Mouse (Mus musculus): ENCODE measurements around the gene Osbp2. TPM values are rescaled to one million over a fixed set of nuclear protein-coding genes. Genes with fewer than 3 reads are reported as not detected.

The Osbp2 gene
- total RNA-seq, 4 experiments from 2014 or later, result 105 to 126 (median 115) TPM

DNA sequence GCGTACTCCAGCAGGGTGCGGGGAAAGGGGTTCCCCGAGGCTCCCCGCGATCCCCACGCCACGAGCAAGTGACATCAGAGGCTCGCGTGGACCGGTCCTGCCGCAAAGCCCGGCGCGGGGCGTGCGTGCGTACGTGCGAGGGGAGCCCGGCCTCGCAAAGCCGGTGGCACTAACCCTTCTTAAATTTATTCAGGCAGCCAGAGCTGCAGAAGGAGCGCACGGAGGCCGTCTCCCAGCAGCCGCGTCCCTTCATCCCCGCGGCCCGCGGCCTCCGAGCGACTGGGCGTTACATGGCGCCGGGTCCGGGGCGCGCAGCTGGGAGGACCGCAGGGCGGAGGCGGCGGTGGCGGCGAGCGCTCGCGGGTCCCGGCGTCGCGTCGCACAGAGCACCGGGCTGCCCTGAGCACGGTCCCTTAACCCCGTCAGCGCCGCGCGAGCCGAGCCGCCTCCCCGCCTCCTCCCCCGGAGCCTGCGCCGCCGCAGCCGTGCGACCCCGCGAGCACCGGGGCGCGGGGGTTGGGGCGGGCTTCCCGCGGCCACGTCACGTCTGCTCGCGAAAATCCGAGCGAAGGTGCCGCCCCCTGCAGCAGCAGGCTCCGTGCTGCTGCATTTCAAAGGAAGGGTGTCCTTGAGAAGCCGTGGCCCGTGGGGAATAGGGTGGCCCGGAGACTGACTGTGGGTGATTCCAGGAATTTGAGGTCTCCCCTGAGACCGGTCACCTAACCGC, 101.8 kb downstream of the Osbp2 start:
- no peak for DNase-seq (ENCODE audit: low spot score in 2 of 2)

- DNase-seq (ENCODE audit: low spot score in 2 of 2), result no peak
These were observed 102.4 kb downstream of the Osbp2 start for GRCm38 (mm10) chr11:3761339-3761738.

DNA sequence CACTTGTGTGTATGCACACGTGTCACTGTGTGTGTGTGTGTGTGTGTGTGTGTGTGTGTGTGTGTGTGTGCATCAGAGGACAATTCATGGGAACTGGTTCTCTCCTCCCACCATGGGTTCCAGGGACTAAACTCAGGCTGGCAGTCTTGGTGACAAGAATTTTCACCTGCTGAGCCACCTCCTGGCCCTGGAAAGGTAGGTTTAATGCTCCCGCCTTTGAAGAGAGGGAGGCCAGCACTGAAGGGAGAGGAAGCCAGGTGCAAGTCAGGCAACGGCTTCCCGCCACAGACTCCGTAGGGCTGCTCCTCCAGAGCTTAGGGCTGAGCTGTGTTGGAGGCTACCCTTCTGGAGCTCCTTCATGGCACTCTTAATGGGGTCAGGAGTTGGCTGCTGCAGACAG, 104.3 kb downstream of the Osbp2 start:
- no peak for DNase-seq (ENCODE audit: low spot score in 2 of 2)

DNA sequence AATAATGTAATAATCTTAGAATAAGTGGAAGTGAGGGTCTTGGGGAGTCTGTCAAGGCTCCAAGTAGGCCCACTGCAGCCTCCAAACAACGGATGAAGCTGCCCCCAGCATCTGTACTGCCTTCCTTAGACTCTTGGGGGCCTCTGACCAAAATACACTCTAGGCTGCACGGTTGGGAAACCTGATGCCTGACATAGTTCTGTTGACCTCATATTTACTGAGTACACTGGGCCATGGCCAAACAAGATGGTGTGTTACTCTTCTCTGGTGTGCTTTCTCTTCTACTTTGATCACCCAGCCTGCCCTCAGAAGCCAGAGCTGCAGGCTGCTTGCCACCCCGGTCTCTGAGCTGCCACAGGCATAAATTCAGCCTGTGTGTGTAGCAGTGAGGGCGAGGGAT, 108.4 kb downstream of the Osbp2 start:
- no peak for DNase-seq (ENCODE audit: low spot score in 2 of 2)

DNA sequence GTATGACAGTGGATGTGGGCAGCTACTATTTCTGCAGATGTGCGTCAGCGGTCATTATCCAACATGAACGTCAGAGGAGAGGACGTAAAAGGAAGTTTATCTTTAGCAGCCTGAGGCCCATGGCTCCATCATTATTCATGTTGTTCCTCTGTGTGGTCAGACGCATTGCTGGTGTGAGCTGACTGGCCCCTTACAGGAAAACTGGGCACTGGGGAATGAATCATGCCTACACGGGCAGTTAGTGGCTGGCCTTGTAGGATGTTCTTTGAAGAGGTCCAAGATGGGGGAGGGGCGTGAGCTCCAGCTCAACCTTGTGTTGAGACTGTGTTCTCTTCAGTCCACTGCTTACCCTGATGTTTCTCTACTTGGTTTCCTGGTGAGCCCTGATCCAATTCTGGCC, 109.0 kb downstream of the Osbp2 start:
- no peak for DNase-seq (ENCODE audit: low spot score in 2 of 2)

DNA sequence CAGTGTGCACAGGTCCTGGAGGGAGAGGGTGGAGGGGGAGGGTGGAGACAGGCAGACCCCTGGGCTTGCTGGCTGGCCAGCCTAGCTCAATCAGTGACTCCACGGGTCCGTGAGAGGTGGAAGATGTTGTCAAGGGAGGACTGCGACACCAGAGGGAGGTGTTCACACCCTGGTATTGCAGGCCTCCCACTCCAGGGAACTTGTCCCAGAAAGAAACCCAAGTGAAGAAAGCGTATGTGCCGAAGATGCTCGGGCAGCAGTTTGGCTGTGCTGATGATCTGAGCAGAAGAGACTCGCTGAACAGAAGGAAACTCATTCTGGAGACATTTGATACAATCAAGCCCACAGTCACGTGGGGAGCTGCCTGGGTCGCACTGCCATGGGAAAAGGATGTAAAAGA, 109.8 kb downstream of the Osbp2 start:
- peak in 1 of 2 experiments; percentile 69 for DNase-seq (ENCODE audit: low spot score in 2 of 2)

DNA sequence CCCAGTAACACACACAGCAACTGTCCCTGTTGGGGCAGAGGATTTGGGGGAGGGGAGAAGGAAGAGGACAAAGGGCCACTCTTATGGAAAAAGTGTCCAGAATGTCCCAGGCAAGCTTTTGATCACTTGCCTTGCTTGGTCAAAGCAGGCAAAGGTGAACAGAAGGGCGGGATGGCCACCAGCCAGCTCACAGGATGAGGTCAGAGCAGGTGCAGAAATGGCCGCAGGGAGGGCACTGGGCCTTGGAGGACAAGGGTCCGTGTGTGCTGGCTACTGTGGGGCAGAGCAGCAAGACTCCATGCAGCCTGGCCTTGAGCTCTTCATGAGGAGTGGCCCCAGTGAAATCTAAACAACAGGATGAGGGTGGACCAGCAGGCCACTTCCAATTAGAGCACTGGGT, 110.9 kb downstream of the Osbp2 start:
- DNase-seq (ENCODE audit: low spot score in 2 of 2), result no peak

DNA sequence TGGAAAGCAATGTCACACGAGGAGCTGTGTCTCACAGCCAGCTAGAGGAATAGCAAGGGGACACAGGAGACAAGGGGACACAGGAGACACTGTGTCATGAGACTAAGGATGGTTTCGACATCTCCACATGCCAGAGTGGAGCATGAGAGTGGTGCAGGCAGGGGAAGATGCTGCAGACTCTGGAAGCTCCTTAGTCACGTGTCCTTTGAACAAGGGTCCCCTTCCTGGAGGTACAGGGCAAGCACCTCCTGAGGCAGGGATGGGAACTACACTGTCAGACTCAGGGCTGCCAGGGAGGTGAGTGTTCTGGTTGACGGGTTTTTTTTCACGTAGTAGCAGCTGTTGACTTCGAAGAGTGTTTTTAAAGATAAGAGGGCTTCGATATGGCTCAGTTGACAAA, 113.9 kb downstream of the Osbp2 start:
- no peak for DNase-seq (ENCODE audit: low spot score in 2 of 2)

DNA sequence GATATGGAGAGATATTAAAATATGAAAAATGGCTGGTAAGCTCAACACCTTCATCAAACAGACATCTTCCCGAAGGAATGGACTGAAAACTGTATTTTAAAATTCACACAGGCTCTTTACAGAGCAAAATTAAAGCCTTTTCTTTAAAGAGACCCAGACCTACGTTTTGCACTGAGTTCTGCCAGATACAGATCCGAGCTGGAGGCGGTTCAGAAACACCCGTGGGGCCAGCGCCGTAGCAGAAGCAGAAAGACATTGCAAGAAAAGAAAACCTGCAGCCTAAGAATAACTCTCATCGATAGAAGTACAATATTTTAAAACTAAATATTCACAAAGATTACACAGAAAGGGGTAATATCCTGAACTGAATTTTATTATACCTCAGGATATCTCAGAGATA, 121.3 kb downstream of the Osbp2 start:
- no peak for DNase-seq (ENCODE audit: low spot score in 2 of 2)

- peak in 1 of 2 experiments; percentile 53 for DNase-seq (ENCODE audit: low spot score in 2 of 2)
These were observed 122.5 kb downstream of the Osbp2 start for GRCm38 (mm10) chr11:3741183-3741582.

DNA sequence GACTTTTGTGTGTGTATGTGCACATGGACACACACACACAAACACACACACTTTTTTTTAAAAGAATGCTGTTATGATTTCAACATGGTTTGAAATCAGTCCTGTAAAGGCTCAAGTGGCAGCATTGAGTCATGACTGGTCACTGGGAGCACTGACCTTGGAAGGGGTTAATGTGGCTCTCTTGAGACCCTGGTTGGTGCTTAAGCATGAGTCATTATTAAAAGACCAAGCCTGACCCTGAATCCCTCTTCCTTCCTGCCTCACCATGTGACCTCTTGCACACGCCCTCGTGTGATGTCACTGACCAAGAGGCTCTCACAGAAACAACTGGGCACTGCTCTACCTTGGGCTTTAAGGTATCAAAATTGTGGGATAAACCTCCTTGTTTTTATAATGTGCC, 124.9 kb downstream of the Osbp2 start:
- DNase-seq (ENCODE audit: low spot score in 2 of 2), result no peak

DNA sequence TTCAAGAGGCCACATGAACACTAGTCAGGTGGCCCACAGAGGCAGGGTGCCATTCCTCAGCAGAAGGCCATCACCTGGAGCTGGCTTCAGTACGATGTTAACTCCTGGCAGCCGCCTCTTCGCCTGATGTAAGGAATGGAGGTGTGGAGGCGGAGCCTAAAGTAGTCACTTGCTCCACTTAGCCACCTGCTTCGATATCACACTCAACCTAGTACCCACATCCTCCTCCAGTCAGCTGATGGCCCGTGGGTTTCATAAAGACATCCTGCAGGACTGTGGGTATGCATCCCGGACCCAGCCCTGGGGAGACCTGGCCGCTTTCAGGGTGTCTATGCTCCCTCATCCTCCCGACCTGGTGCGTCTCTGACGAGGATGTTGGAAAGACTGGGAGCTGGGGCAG, 128.0 kb downstream of the Osbp2 start:
- peak in 1 of 2 experiments; percentile 81 for DNase-seq (ENCODE audit: low spot score in 2 of 2)

GRCm38 (mm10) chr11:3733933-3734636, 129.6 kb downstream of the Osbp2 start:
- DNase-seq (ENCODE audit: low spot score in 2 of 2), result no peak

- DNase-seq (ENCODE audit: low spot score in 2 of 2), result no peak
These were observed 132.2 kb downstream of the Osbp2 start for GRCm38 (mm10) chr11:3731469-3731868.

GRCm38 (mm10) chr11:3727438-3728105, 136.1 kb downstream of the Osbp2 start:
- DNase-seq (ENCODE audit: low spot score in 2 of 2), result no peak

DNA sequence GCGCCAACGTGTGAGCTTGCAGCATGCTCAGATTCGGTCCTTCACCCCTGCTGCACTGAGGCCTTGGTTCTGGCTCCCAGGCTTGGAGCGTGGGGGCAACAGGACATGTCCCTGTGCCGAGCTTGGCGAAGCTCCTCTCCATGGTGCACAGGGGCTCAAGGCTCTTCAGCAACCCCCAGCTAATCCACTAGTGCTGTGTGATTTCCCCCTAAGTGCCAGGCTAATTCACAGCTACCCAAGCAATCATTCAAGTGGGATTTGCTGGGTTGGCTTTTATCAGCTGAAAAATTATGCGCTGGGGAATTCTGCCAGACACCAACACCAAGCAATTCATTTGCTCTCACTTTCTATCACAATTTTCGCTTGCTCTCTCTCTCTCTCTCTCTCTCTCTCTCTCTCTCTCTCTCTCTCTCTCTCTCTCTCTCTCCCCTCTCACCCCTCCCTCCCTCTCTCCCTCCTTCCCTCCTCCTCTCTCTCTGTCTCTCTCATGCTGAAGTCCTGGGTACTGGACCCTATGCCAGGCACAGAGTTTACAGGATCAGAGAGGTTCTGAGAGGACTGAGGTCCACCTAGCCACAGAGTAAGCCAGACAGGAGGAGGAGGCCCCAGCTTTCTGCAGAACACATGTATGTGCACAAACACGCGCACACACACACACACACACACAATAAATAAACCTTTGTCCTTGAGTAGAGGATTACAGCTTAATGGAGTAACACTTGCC, 138.2 kb downstream of the Osbp2 start:
- no peak for DNase-seq (ENCODE audit: low spot score in 2 of 2)

GRCm38 (mm10) chr11:3724726-3725125, 139.0 kb downstream of the Osbp2 start:
- no peak for DNase-seq (ENCODE audit: low spot score in 2 of 2)

- DNase-seq (ENCODE audit: low spot score in 2 of 2), result peak in 1 of 2 experiments; percentile 63
These were observed 139.8 kb downstream of the Osbp2 start for GRCm38 (mm10) chr11:3723910-3724309.

- no peak for DNase-seq (ENCODE audit: low spot score in 2 of 2)
These were observed 140.8 kb downstream of the Osbp2 start for GRCm38 (mm10) chr11:3722861-3723260.

- DNase-seq (ENCODE audit: low spot score in 2 of 2), result no peak
These were observed 141.7 kb downstream of the Osbp2 start for GRCm38 (mm10) chr11:3722036-3722435.

DNA sequence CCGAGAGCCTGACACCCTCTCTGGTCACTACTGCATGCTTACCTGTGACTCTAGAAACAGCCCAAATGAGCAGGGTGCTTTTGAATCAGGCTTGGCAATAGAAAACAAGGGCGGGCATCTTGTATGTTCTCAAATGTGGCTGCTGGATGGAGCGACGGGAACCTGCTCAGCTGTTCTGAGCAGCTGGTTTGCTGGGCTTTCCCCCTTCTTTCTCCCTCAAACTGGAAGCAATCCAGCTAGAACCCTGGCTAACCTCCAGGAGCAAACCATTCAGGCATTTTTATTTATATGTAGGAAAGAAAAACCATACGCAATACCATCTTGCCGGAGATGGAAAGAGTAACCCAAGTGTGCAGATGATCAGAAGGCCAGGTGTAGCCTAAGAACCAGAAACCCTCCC, 147.0 kb downstream of the Osbp2 start:
- DNase-seq (ENCODE audit: low spot score in 2 of 2), result no peak

GRCm38 (mm10) chr11:3714486-3714885, 149.2 kb downstream of the Osbp2 start:
- DNase-seq (ENCODE audit: low spot score in 2 of 2), result peak; percentile 61 to 66

Measured in left cerebral cortex, adult 8-10 months (tissue).